Mouse (Mus musculus) common myeloid progenitor, adult 5-6 weeks (primary cell): ENCODE results near the gene Gm49776. TPM values are rescaled to one million over a fixed set of nuclear protein-coding genes. Genes with fewer than 3 reads are reported as not detected.
A peak's percentile ranks its signal among the peaks of the same experiment; 100 is the strongest.

Source experiments
- ATAC-seq: replicated peaks from 2 replicates; pipeline ENCODE4 v1.8.0; 2016; ENCODE audit warnings: low read depth, mild to moderate bottlenecking, moderate TSS enrichment, inconsistent platforms; ENCODE audit not compliant: poor library complexity, severe bottlenecking
- total RNA-seq: library from RNA; stranded (forward); fragments of 200-1000, 187-1606 nt; gene quantifications from 2 replicates; pipeline ENCODE4 v1.2.3, GENCODE M21; 2017

Gene Gm49776
- total RNA-seq, 1 experiment from 2014 or later: not detected

- peak; percentile 30 for ATAC-seq
These were observed 22.6 kb downstream of the Gm49776 start for GRCm38 (mm10) chr16:18235389-18236065.

- ATAC-seq: peak; percentile 45
These were observed 23.3 kb downstream of the Gm49776 start, which contains the start of gene Zdhhc8 for GRCm38 (mm10) chr16:18234671-18235388. Zdhhc8 (minus strand) TSS chr16:18235136.

- ATAC-seq: 0 out of 2 replicates have a peak, but pooled peaks have one; percentile 22
These were observed 24.0 kb downstream of the Gm49776 start for GRCm38 (mm10) chr16:18233919-18234670.

- ATAC-seq: 0 out of 2 replicates have a peak, but pooled peaks have one; percentile 23
These were observed 24.7 kb downstream of the Gm49776 start for GRCm38 (mm10) chr16:18233451-18233850.

- no peak for ATAC-seq
These were observed 26.7 kb downstream of the Gm49776 start for GRCm38 (mm10) chr16:18231451-18231850.

- ATAC-seq: no peak
These were observed 27.1 kb downstream of the Gm49776 start for GRCm38 (mm10) chr16:18231047-18231446.

- no peak for ATAC-seq
These were observed 27.5 kb downstream of the Gm49776 start for GRCm38 (mm10) chr16:18230617-18231016.

GRCm38 (mm10) chr16:18229622-18230021, 28.5 kb downstream of the Gm49776 start:
- ATAC-seq: peak; percentile 15; the same call in 1 of the 2 replicates

GRCm38 (mm10) chr16:18228856-18229255, 29.3 kb downstream of the Gm49776 start:
- ATAC-seq: no peak

- ATAC-seq: no peak
These were observed 30.2 kb downstream of the Gm49776 start for GRCm38 (mm10) chr16:18227897-18228422.

GRCm38 (mm10) chr16:18227187-18227586, 30.9 kb downstream of the Gm49776 start:
- ATAC-seq: no peak

GRCm38 (mm10) chr16:18222188-18222587, 35.9 kb downstream of the Gm49776 start:
- ATAC-seq: no peak

- ATAC-seq: no peak
These were observed 36.6 kb downstream of the Gm49776 start for GRCm38 (mm10) chr16:18221543-18221898.

GRCm38 (mm10) chr16:18220856-18221542, 37.1 kb downstream of the Gm49776 start:
- no peak for ATAC-seq

- peak; percentile 55 for ATAC-seq
These were observed 38.1 kb downstream of the Gm49776 start for GRCm38 (mm10) chr16:18220001-18220400.

GRCm38 (mm10) chr16:18218580-18218996, 39.5 kb downstream of the Gm49776 start:
- no peak for ATAC-seq

- no peak for ATAC-seq
These were observed 40.5 kb downstream of the Gm49776 start, which contains the start of gene Ccdc188 for GRCm38 (mm10) chr16:18217579-18217978. Ccdc188 (plus strand) TSS chr16:18217879.

GRCm38 (mm10) chr16:18214858-18215257, 43.3 kb downstream of the Gm49776 start:
- ATAC-seq: no peak

- ATAC-seq: no peak
These were observed 44.4 kb downstream of the Gm49776 start for GRCm38 (mm10) chr16:18213689-18214088.
